Mouse (Mus musculus) liver, embryonic 15.5 days (tissue): ENCODE results near the gene Anxa5. TPM values are rescaled to one million over a fixed set of nuclear protein-coding genes. Genes with fewer than 3 reads are reported as not detected.

ENCODE experiments used
- ATAC-seq: fragments of 200-750 bp; cut with Nextera tagmentation; 2 replicates; pipeline ENCODE4 v1.8.0; 2017; ENCODE audit warnings: moderate number of reproducible peaks, mild to moderate bottlenecking, moderate library complexity; ENCODE audit not compliant: insufficient read depth
- H3K27ac ChIP-seq: fragments of 300-500 bp; sonication (generic); replicated peaks from 2 replicates; pipeline ENCODE4 v1.5.1; 2015; ENCODE audit warnings: mild to moderate bottlenecking, inconsistent platforms
- H3K27me3 ChIP-seq: fragments of 300-500 bp; sonication (generic); 2 replicates; pipeline ENCODE4 v1.6.1; 2015; ENCODE audit warnings: mild to moderate bottlenecking, inconsistent platforms
- H3K36me3 ChIP-seq: fragments of 300-500 bp; sonication (generic); replicated peaks from 2 replicates; pipeline ENCODE4 v1.6.1; 2015; ENCODE audit warnings: moderate library complexity, mild to moderate bottlenecking, inconsistent platforms
- H3K4me1 ChIP-seq: fragments of 300-500 bp; sonication (generic); replicated peaks from 2 replicates; pipeline ENCODE4 v1.6.1; 2015; ENCODE audit warnings: inconsistent platforms
- H3K4me2 ChIP-seq: fragments of 300-500 bp; sonication (generic); 2 replicates; pipeline ENCODE4 v1.6.1; 2015; ENCODE audit warnings: moderate library complexity, mild to moderate bottlenecking, inconsistent platforms
- H3K4me3 ChIP-seq: fragments of 300-500 bp; sonication (generic); replicated peaks from 2 replicates; pipeline ENCODE4 v1.5.1; 2015; ENCODE audit warnings: mild to moderate bottlenecking, inconsistent platforms
- H3K9ac ChIP-seq: fragments of 300-500 bp; sonication (generic); 2 replicates; pipeline ENCODE4 v1.6.1; 2015; ENCODE audit warnings: moderate library complexity, mild to moderate bottlenecking, inconsistent platforms
- H3K9me3 ChIP-seq: fragments of 300-500 bp; sonication (generic); replicated peaks from 2 replicates; pipeline ENCODE4 v1.6.1; 2016; ENCODE audit warnings: inconsistent platforms
- WGBS: fragments of 180-500 bp; shearing (Covaris S2); methylation state at CpG from one replicate; pipeline ENCODE4 v1.1.7; 2015; ENCODE audit warnings: mixed read lengths; ENCODE audit not compliant: insufficient replicate concordance; 5-methylcytosine and 5-hydroxymethylcytosine counted together
- polyA plus RNA-seq: library from polyadenylated mRNA; unstranded; fragments of >200 nt; fragmentation: Nextera tagmentation; extraction: Ambion mirVana; gene quantifications from 2 replicates; pipeline ENCODE4 v1.2.1, GENCODE M21; 2015

Gene Anxa5
- polyA plus RNA-seq, 1 experiment from 2014 or later = 76.1 TPM

GRCm38 (mm10) chr3:36449292-36450165, 26.2 kb downstream of the Anxa5 start:
- Histone ChIP-seq H3K9ac (no peak overlapping the region), H3K4me1 (no peaks in the 10 kb centered on the region), H3K27me3 (no peaks in the 10 kb centered on the region), H3K4me3 (no peak overlapping the region), H3K36me3 (peaks cover 15% of the 10 kb centered on the region; the same call in 1 of the 2 replicates), H3K9me3 (no peaks in the 10 kb centered on the region), H3K4me2 (no peak overlapping the region), H3K27ac (no peak overlapping the region)
- 35% methylated on average over 20 of the region's 20 CpGs for WGBS
- ATAC-seq = no peak

- 11% methylated on average over 6 of the region's 6 CpGs for WGBS
- no peak for ATAC-seq
- Histone ChIP-seq H3K9ac (no peak overlapping the region), H3K4me2 (no peak overlapping the region), H3K9me3 (no peaks in the 10 kb centered on the region), H3K36me3 (peaks cover 10% of the 10 kb centered on the region; the same call in 1 of the 2 replicates), H3K4me1 (no peaks in the 10 kb centered on the region), H3K27ac (no peak overlapping the region), H3K27me3 (no peaks in the 10 kb centered on the region), H3K4me3 (no peak overlapping the region)
These were observed 28.8 kb downstream of the Anxa5 start for GRCm38 (mm10) chr3:36446918-36447317.

GRCm38 (mm10) chr3:36446506-36446905, 29.2 kb downstream of the Anxa5 start:
- ATAC-seq = no peak
- no peak overlapping the region for H3K9ac ChIP-seq

GRCm38 (mm10) chr3:36446041-36446440, 29.7 kb downstream of the Anxa5 start:
- 0 out of 2 replicates have a peak, but pooled peaks cover 4% of the 10 kb centered on the region for H3K36me3 ChIP-seq
- no peak overlapping the region for H3K27ac ChIP-seq
- H3K27me3 ChIP-seq = no peaks in the 10 kb centered on the region
- no peak for ATAC-seq
- no peak overlapping the region for H3K4me3 ChIP-seq
- H3K9ac ChIP-seq = no peak overlapping the region
- H3K4me2 ChIP-seq = no peak overlapping the region
- H3K4me1 ChIP-seq = no peaks in the 10 kb centered on the region
- 71% methylated on average over 3 of the region's 3 CpGs for WGBS
- no peaks in the 10 kb centered on the region for H3K9me3 ChIP-seq

More at GRCm38 (mm10) chr3:36446506-36446905, 29.2 kb downstream of the Anxa5 start:
- Histone ChIP-seq H3K4me2 (no peak overlapping the region), H3K27me3 (no peaks in the 10 kb centered on the region), H3K4me1 (no peaks in the 10 kb centered on the region), H3K27ac (no peak overlapping the region), H3K36me3 (peaks cover 6% of the 10 kb centered on the region; the same call in 1 of the 2 replicates), H3K9me3 (no peaks in the 10 kb centered on the region), H3K4me3 (no peak overlapping the region)
- 47% methylated on average over 5 of the region's 5 CpGs for WGBS

GRCm38 (mm10) chr3:36442426-36442825, 33.3 kb downstream of the Anxa5 start:
- H3K4me1 ChIP-seq = no peaks in the 10 kb centered on the region
- ATAC-seq = no peak
- H3K4me2 ChIP-seq = no peak overlapping the region
- H3K9ac ChIP-seq = no peak overlapping the region
- no peaks in the 10 kb centered on the region for H3K9me3 ChIP-seq
- H3K27ac ChIP-seq = no peak overlapping the region
- WGBS = 0% methylated on average over 2 of the region's 2 CpGs
- H3K27me3 ChIP-seq = no peaks in the 10 kb centered on the region
- H3K36me3 ChIP-seq = no peaks in the 10 kb centered on the region
- H3K4me3 ChIP-seq = no peak overlapping the region

- WGBS = 66% methylated on average over 4 of the region's 4 CpGs
- Histone ChIP-seq H3K9me3 (no peaks in the 10 kb centered on the region), H3K27ac (no peak overlapping the region), H3K36me3 (no peaks in the 10 kb centered on the region), H3K9ac (no peak overlapping the region), H3K4me2 (no peak overlapping the region), H3K27me3 (no peaks in the 10 kb centered on the region), H3K4me1 (no peaks in the 10 kb centered on the region), H3K4me3 (no peak overlapping the region)
- no peak for ATAC-seq
These were observed 35.4 kb downstream of the Anxa5 start for GRCm38 (mm10) chr3:36440280-36440679.

- ATAC-seq = no peak
These were observed 45.3 kb downstream of the Anxa5 start for GRCm38 (mm10) chr3:36430360-36430759.

GRCm38 (mm10) chr3:36427386-36427785, 48.3 kb downstream of the Anxa5 start:
- no peaks in the 10 kb centered on the region for H3K27me3 ChIP-seq
- no peak overlapping the region for H3K9ac ChIP-seq
- no peak overlapping the region for H3K4me2 ChIP-seq
- no peaks in the 10 kb centered on the region for H3K9me3 ChIP-seq
- no peak for ATAC-seq
- 75% methylated on average over 8 of the region's 8 CpGs for WGBS
- H3K36me3 ChIP-seq = no peaks in the 10 kb centered on the region
- no peak overlapping the region for H3K27ac ChIP-seq
- no peaks in the 10 kb centered on the region for H3K4me1 ChIP-seq
- no peak overlapping the region for H3K4me3 ChIP-seq

More at GRCm38 (mm10) chr3:36430360-36430759, 45.3 kb downstream of the Anxa5 start:
- Histone ChIP-seq H3K27ac (no peak overlapping the region), H3K9me3 (no peaks in the 10 kb centered on the region), H3K4me1 (no peaks in the 10 kb centered on the region), H3K9ac (no peak overlapping the region), H3K27me3 (no peaks in the 10 kb centered on the region), H3K4me2 (no peak overlapping the region), H3K4me3 (no peak overlapping the region), H3K36me3 (no peaks in the 10 kb centered on the region)
- 22% methylated on average over 1 of the region's 1 CpGs for WGBS

GRCm38 (mm10) chr3:36409456-36409855, 66.2 kb downstream of the Anxa5 start:
- no peak for ATAC-seq

GRCm38 (mm10) chr3:36406967-36407366, 68.7 kb downstream of the Anxa5 start:
- H3K9ac ChIP-seq = no peak overlapping the region
- no peaks in the 10 kb centered on the region for H3K4me1 ChIP-seq
- 78% methylated on average over 5 of the region's 5 CpGs for WGBS
- no peaks in the 10 kb centered on the region for H3K36me3 ChIP-seq
- H3K27me3 ChIP-seq = no peaks in the 10 kb centered on the region
- H3K4me2 ChIP-seq = no peak overlapping the region
- ATAC-seq = no peak
- no peaks in the 10 kb centered on the region for H3K9me3 ChIP-seq
- no peak overlapping the region for H3K27ac ChIP-seq
- H3K4me3 ChIP-seq = no peak overlapping the region

More at GRCm38 (mm10) chr3:36409456-36409855, 66.2 kb downstream of the Anxa5 start:
- H3K4me1 ChIP-seq = no peaks in the 10 kb centered on the region
- H3K4me3 ChIP-seq = no peak overlapping the region
- no peak overlapping the region for H3K4me2 ChIP-seq
- no peak overlapping the region for H3K9ac ChIP-seq
- no peaks in the 10 kb centered on the region for H3K36me3 ChIP-seq
- H3K9me3 ChIP-seq = no peaks in the 10 kb centered on the region
- 44% methylated on average over 2 of the region's 2 CpGs for WGBS
- H3K27ac ChIP-seq = no peak overlapping the region
- no peaks in the 10 kb centered on the region for H3K27me3 ChIP-seq

GRCm38 (mm10) chr3:36406340-36406739, 69.4 kb downstream of the Anxa5 start:
- no peaks in the 10 kb centered on the region for H3K27me3 ChIP-seq
- WGBS = 49% methylated on average over 2 of the region's 2 CpGs
- H3K4me3 ChIP-seq = no peak overlapping the region
- no peaks in the 10 kb centered on the region for H3K4me1 ChIP-seq
- no peak overlapping the region for H3K9ac ChIP-seq
- H3K9me3 ChIP-seq = no peaks in the 10 kb centered on the region
- no peak overlapping the region for H3K27ac ChIP-seq
- no peaks in the 10 kb centered on the region for H3K36me3 ChIP-seq
- H3K4me2 ChIP-seq = no peak overlapping the region
- ATAC-seq = no peak
